Mouse (Mus musculus): ENCODE measurements around the gene Fchsd2.

GRCm38 (mm10) chr7:101310327-101311028 is 217.8 kb downstream of the Fchsd2 start:
- peak; percentile 59 for TF ChIP-seq CTCF (IDR thresholded peaks at IDR 0.05; ENCODE audit: low read depth, low read length)
- TF ChIP-seq POLR2A (IDR thresholded peaks at IDR 0.05; ENCODE audit: insufficient read depth, low read length), result no peak
